Mouse (Mus musculus): ENCODE data around the gene Rtl8a. TPM values are rescaled to one million over a fixed set of nuclear protein-coding genes. Genes with fewer than 3 reads are reported as not detected.

Gene Rtl8a
- polyA plus RNA-seq (2014; fragmentation: Illumina TruSeq; extraction: RNeasy Lipid Tissue Mini Kit (QIAGEN cat#74804); ENCODE audit: low read depth, low replicate concordance): 43.7 TPM

DNA sequence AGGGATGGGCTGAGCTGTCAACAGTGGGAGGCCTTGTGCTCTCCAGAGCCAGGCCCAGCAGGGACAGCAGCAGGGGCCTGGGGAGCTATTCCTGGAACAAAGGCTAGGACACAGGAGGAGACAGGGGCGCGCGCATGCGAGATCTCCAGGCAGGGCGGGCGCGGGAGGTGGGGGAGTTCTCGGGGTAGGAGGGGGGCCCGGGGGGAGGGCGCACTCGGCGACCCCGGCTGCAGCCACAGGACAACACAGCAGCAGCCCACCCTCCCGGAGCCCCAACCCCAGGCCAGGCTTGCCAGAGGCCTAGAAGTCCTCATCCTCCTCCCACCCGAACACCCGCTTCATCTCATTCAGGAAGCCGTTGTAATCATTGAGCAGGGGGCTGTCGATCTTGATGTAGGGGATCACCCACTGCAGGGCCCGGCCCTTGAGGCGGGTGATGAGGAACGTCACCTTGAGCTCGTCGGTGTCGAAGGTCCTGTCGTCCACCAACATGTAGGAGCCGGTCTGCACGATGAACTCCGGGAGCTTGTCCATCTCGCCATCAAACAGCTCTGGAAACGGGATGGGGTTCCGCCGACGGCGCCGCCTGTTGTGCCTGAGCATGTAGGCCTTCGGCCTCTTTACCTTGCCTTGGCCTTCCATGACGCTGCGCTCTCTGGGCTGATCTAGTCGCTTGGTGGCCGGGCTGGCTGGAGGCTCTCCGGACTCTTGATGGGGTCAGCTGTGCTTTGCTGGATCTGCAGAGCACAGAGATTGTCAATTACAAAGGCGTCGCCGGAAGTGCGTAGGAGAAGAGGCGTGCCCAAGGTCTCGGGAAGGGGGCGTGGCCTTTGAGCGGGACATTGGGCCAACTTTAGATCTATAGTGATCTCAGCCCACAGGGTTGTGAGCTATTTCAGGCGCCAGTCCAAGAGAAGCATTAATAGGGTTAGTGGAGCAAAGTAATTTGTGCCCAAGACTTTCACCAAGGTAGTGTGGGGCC is at the start of gene Rtl8a:
Gene Rtl8a, minus strand, starts transcription at position 703 of the 982 bp plus-strand sequence.

GRCm38 (mm10) chrX:53670294-53670693 is 26.8 kb upstream of the Rtl8a start, which contains the start of gene Rtl8b:
Gene Rtl8b, minus strand, starts transcription at chrX:53670408.

DNA sequence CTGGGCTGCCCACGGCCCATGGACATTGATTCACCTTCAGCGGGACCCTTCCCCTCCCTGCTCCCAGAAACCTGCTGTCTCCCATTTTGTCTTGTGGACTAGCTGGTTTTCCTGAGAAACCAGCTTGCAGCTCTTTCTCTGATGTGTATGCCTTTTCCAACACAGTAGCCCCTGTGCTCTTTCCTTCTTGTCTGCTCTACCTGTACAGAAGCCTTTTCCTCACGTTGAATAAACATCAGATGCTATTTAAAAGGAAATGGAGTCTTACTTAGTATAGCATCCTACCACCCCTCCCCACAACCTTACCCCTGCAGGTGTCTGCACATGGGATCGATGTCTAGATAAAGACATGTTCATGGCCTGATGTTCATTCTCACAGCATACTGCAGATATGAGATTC is 34.6 kb downstream of the Rtl8a start, which contains the start of gene Gm14597:
Gene Gm14597, minus strand, starts transcription at position 101 of the 400 bp plus-strand sequence.

DNA sequence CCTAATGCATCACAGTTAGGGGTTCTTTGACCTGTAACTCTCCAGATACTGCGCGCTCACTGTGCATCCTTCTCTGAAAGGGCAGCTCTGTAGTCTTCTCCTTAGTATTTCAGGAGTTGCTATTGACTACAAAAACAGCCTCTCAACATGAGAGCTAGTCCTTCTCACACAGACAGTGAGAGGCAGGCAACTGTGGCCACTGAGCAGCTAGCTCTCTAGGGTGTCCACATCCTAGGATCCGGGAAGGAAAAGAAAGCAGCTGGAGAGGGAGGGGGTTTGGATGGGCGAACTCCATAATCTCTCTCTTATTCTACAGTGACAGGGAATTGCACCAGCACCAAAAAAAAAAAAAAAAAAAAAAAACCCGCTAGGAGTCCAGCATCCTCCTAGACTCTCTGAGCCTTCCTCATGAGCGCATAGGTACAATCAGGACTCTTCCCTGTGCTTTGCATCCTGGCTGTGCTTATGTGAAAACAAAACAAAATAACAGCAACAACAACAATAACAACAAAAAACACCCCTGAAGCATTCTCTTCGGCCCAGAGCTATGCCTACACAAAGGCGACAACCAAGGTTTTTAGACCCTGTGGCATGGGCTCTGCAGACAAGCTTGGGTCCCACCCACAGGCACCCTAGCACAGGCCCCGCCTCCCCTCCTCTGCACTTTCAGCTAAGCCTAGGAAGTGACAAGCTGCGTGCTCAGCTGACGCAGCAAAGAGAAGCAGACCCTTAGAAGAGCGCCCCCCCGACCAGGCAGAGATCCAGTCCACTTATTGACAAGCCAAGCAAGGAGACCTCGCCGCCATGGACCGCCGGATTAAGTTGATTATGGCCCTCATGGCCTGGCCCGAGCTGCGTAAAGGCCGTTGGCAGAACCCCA is 36.0 kb downstream of the Rtl8a start, which contains the start of gene Rtl8c:
Gene Rtl8c, plus strand, starts transcription at position 791 of the 880 bp plus-strand sequence.

Other genes starting within 250 kb of the Rtl8a start
- gene Etd, start 208.8 kb downstream of the Rtl8a start, polyA plus RNA-seq (2014; fragmentation: Illumina TruSeq; extraction: RNeasy Lipid Tissue Mini Kit (QIAGEN cat#74804); ENCODE audit: low read depth, low replicate concordance): not detected
- 29.4 TPM for gene Rtl8c, start 35.6 kb downstream of the Rtl8a start, polyA plus RNA-seq (2014; fragmentation: Illumina TruSeq; extraction: RNeasy Lipid Tissue Mini Kit (QIAGEN cat#74804); ENCODE audit: low read depth, low replicate concordance)
- gene Gm14597, start 34.7 kb downstream of the Rtl8a start, polyA plus RNA-seq (2014; fragmentation: Illumina TruSeq; extraction: RNeasy Lipid Tissue Mini Kit (QIAGEN cat#74804); ENCODE audit: low read depth, low replicate concordance): not detected
- 55.4 TPM for gene Rtl8b, start 26.7 kb upstream of the Rtl8a start, polyA plus RNA-seq (2014; fragmentation: Illumina TruSeq; extraction: RNeasy Lipid Tissue Mini Kit (QIAGEN cat#74804); ENCODE audit: low read depth, low replicate concordance)
- not detected for gene 4930502E18Rik, start 81.1 kb upstream of the Rtl8a start, polyA plus RNA-seq (2014; fragmentation: Illumina TruSeq; extraction: RNeasy Lipid Tissue Mini Kit (QIAGEN cat#74804); ENCODE audit: low read depth, low replicate concordance)
- gene 1700013H16Rik, start 114.1 kb upstream of the Rtl8a start, polyA plus RNA-seq (2014; fragmentation: Illumina TruSeq; extraction: RNeasy Lipid Tissue Mini Kit (QIAGEN cat#74804); ENCODE audit: low read depth, low replicate concordance): 0.35 TPM
- gene Zfp36l3, start 132.7 kb upstream of the Rtl8a start, polyA plus RNA-seq (2014; fragmentation: Illumina TruSeq; extraction: RNeasy Lipid Tissue Mini Kit (QIAGEN cat#74804); ENCODE audit: low read depth, low replicate concordance): not detected
- 1.3 TPM for gene Xlr, start 154.0 kb upstream of the Rtl8a start, polyA plus RNA-seq (2014; fragmentation: Illumina TruSeq; extraction: RNeasy Lipid Tissue Mini Kit (QIAGEN cat#74804); ENCODE audit: low read depth, low replicate concordance)

All from adipose tissue, adult 10 weeks (tissue).